Mouse (Mus musculus) ES-E14 (cell line): ENCODE measurements at regions not wholly inside any gene's neighbourhood (a gene's known extent, or its start where the extent isn't known, plus 50 kb on each side); places are given as distances from the start of the nearest gene placed in this dataset.

Experiments used
- DNase-seq: peaks from one replicate; pipeline ENCODE4 v3.0.0-alpha.2; 2013; ENCODE audit warnings: low read depth, low spot score
- H3K27ac ChIP-seq: 2 replicates; pipeline ENCODE4 v1.5.1; 2012; ENCODE audit warnings: low read depth, mild to moderate bottlenecking, low read length, moderate library complexity, mixed read lengths; ENCODE audit not compliant: poor library complexity, insufficient read depth, severe bottlenecking
- H3K36me3 ChIP-seq: 2 replicates; pipeline ENCODE4 v1.6.1; 2012; ENCODE audit warnings: mild to moderate bottlenecking, low read length, moderate library complexity, mixed read lengths; ENCODE audit not compliant: control insufficient read depth, poor library complexity, insufficient read depth, severe bottlenecking
- H3K4me1 ChIP-seq, 2 experiments: fragments of 150-350 bp in 1 of 2; sonication (generic) in 1 of 2; 2 replicates each; pipeline ENCODE4 v1.6.1; 2012; ENCODE audit warnings: low read length in 2 of 2, mild to moderate bottlenecking in 1 of 2, mixed read lengths in 1 of 2; ENCODE audit not compliant: control insufficient read depth in 2 of 2, insufficient read depth in 2 of 2, poor library complexity in 1 of 2
- H3K4me3 ChIP-seq, 2 experiments: fragments of 150-350 bp in 1 of 2; sonication (generic) in 1 of 2; 2 replicates each; pipeline ENCODE4 v1.5.1; 2012; ENCODE audit warnings: low read length in 2 of 2, low read depth in 1 of 2, mild to moderate bottlenecking in 1 of 2, mixed read lengths in 1 of 2; ENCODE audit not compliant: insufficient read depth in 1 of 2, poor library complexity in 1 of 2, severe bottlenecking in 1 of 2
- H3K9ac ChIP-seq: 2 replicates; pipeline ENCODE4 v1.6.1; 2012; ENCODE audit warnings: low read depth, mild to moderate bottlenecking, low read length, mixed read lengths; ENCODE audit not compliant: poor library complexity, insufficient read depth, severe bottlenecking
- H3K9me3 ChIP-seq: fragments of 150-350 bp; sonication (generic); 2 replicates; pipeline ENCODE4 v1.6.1; 2012; ENCODE audit warnings: low read depth, mild to moderate bottlenecking, low read length; ENCODE audit not compliant: control insufficient read depth, insufficient read depth
- CHD2 ChIP-seq: IDR thresholded peaks from 2 replicates; pipeline ENCODE4 v1.6.1; 2014; ENCODE audit warnings: mild to moderate bottlenecking, low read depth, low read length, inconsistent platforms
- HCFC1 ChIP-seq: IDR thresholded peaks from 2 replicates; pipeline ENCODE4 v1.6.1; 2012; ENCODE audit warnings: low read length, inconsistent platforms, borderline replicate concordance; ENCODE audit not compliant: insufficient read depth
- MAFK ChIP-seq: IDR thresholded peaks from 2 replicates; pipeline ENCODE4 v1.6.1; 2014; ENCODE audit warnings: mild to moderate bottlenecking, low read depth, low read length, inconsistent platforms; ENCODE audit not compliant: insufficient read depth
- ZC3H11A ChIP-seq: IDR thresholded peaks from 2 replicates; pipeline ENCODE4 v1.6.1; 2012; ENCODE audit warnings: low read depth, mild to moderate bottlenecking, inconsistent platforms, low read length, borderline replicate concordance
- ZNF384 ChIP-seq: IDR thresholded peaks from 2 replicates; pipeline ENCODE4 v1.6.1; 2012; ENCODE audit warnings: low read depth, low read length, inconsistent platforms
- in situ Hi-C, 2 experiments: fragments of 600-800 bp; cut with MboI; formaldehyde crosslinking; loops; one replicate each; pipeline ENCODE4 v1.15.1; 2025; ENCODE audit warnings: low sequenced_read_pairs in 2 of 2, inconsistent platforms in 1 of 2; ENCODE audit not compliant: unreplicated experiment in 2 of 2

- Histone ChIP-seq H3K27ac (no peak overlapping the region), H3K9ac (no peak overlapping the region), H3K36me3 (no peaks in the 10 kb centered on the region), H3K4me1 (no peaks in the 10 kb centered on the region), H3K4me3 (no peak overlapping the region), H3K9me3 (no peaks in the 10 kb centered on the region)
- in situ Hi-C loops, result no loop called here
- peak; percentile 34; the same call in 1 of the 2 replicates for TF ChIP-seq ZC3H11A
- TF ChIP-seq HCFC1, result no peak
- no peak for DNase-seq
Measured at GRCm38 (mm10) chr6:35779706-35780105, 240.0 kb upstream of the Mtpn start.

DNA sequence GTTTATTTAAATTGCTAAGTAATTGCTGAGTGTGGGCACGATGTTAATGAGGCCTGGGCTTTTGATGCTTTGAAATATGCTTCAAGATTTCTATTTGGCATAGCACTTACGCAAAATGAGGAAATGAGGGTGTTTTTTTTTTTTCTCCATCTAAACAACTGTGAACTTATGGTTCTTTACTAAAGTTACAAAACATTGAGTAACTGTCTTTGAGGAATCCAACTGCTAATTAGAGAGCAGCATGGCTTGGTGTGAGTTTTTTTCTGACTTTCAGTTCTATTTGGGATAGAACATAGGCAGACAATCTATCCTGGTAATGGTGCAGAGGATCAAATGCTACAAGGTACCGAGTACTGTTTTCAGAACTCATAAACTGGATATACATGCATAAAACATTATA is 231.2 kb upstream of the Mtpn start:
- Histone ChIP-seq H3K4me1 (no peaks in the 10 kb centered on the region), H3K9me3 (no peaks in the 10 kb centered on the region), H3K9ac (no peak overlapping the region), H3K4me3 (no peak overlapping the region), H3K36me3 (no peaks in the 10 kb centered on the region), H3K27ac (no peak overlapping the region)
- in situ Hi-C loops, result no loop called here
- no peak for DNase-seq
- TF ChIP-seq ZNF384, result no peak
- TF ChIP-seq MAFK, result no peak
- no peak for TF ChIP-seq HCFC1
- TF ChIP-seq CHD2, result no peak
- no peak for TF ChIP-seq ZC3H11A

GRCm38 (mm10) chr6:35759606-35760246 is 220.0 kb upstream of the Mtpn start:
- no peak for DNase-seq
- in situ Hi-C loops, result no loop called here
- TF ChIP-seq CHD2 (no peak), ZC3H11A (no peak), ZNF384 (no peak), HCFC1 (no peak), MAFK (no peak)
- Histone ChIP-seq H3K4me1 (no peaks in the 10 kb centered on the region; a peak in 1 of 4 replicates), H3K27ac (no peak overlapping the region), H3K4me3 (no peak overlapping the region), H3K9ac (no peak overlapping the region), H3K36me3 (no peaks in the 10 kb centered on the region), H3K9me3 (no peaks in the 10 kb centered on the region)

DNA sequence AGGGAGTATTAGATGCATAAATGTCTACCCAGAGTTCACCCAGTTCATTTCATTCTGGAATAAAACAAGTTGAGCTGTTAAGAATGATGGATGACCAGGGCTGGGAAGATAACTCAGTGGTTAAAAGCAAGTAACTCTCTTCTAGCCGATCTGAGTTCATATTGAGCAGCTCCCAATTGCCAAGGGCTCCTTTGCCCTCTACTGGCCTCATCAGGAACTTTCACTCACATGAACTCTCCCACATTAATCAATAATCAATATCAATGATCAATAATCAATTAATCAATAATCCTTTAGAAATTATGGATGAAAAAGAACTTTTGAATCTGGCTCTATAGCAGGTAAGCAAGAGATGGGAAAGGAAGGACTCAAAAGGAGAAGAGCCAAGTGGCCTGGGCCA is 206.3 kb upstream of the Mtpn start:
- Histone ChIP-seq H3K9me3 (no peaks in the 10 kb centered on the region), H3K27ac (no peak overlapping the region), H3K36me3 (no peaks in the 10 kb centered on the region), H3K4me1 (no peaks in the 10 kb centered on the region), H3K9ac (no peak overlapping the region), H3K4me3 (no peak overlapping the region)
- in situ Hi-C loops, result no loop called here
- TF ChIP-seq HCFC1 (no peak), CHD2 (no peak), ZNF384 (no peak), MAFK (no peak), ZC3H11A (no peak)
- DNase-seq, result no peak

GRCm38 (mm10) chr6:35705587-35705986 is 165.9 kb upstream of the Mtpn start:
- no peak for DNase-seq
- H3K4me3 ChIP-seq, result no peak overlapping the region
- no peak overlapping the region for H3K27ac ChIP-seq
- in situ Hi-C loops, result no loop called here
- no peaks in the 10 kb centered on the region for H3K36me3 ChIP-seq
- H3K9ac ChIP-seq, result no peak overlapping the region
- TF ChIP-seq MAFK, result no peak
- no peak for TF ChIP-seq ZNF384
- TF ChIP-seq CHD2, result no peak
- no peak for TF ChIP-seq HCFC1
- TF ChIP-seq ZC3H11A, result no peak
- H3K4me1 ChIP-seq, result no peaks in the 10 kb centered on the region
- no peaks in the 10 kb centered on the region for H3K9me3 ChIP-seq
